Mouse (Mus musculus) thymus, adult 18-20 months (tissue): Measurements from ENCODE around the gene Sccpdh.
"Not testable (repeated sequence)": the region's sequence is repeated elsewhere in the genome, so short reads cannot be mapped to it uniquely, and the experiment has no call there.

Source experiments
- DNase-seq, 2 experiments: peaks; one replicate each; pipeline ENCODE4 v3.0.0; 2022; ENCODE audit warnings: mixed read lengths in 2 of 2

Gene Sccpdh

GRCm38 (mm10) chr1:179668836-179669537 lies 977 bp downstream of the Sccpdh start:
- no peak for DNase-seq

DNA sequence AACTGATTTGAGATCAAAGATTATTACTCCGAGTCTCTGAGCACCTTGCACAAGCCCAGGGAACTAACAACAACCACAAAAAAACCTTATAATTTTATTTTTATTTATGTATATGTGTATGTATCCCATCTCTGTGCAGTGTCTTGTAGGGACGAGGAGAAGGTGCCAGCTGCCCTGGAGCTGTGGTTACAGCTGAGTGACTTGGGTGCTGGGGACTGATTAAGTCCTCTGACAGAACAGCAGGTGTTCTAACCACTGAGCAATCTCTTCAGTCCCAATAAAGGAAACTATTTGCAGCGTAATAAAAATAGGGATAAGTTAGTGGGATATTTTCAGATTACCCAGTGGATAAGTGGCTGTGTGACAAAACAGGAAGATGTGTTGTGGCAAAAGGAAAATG lies 6.3 kb downstream of the Sccpdh start:
- no peak for DNase-seq

DNA sequence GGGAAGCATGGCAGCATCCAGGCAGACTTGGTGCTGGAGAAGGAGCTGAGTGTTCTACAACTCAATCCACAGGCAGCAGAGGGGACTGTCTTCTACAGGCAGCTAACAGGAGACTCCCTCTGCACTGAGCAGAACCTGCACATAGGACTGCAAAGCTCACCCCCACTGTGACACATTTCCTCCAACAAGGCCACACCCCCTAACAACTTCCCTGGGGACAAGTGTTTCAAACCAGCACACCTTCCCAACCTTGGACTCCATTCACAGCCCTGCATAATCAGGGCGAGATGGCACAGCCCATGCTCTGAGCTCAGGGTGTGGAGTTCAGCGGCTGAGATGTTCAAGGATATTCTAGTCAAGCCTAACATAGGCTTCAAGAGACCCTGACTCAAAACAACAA lies 9.0 kb downstream of the Sccpdh start:
- DNase-seq = no peak

- no peak for DNase-seq
Measured at GRCm38 (mm10) chr1:179679326-179679725, 11.3 kb downstream of the Sccpdh start.

GRCm38 (mm10) chr1:179682753-179683152 lies 14.7 kb downstream of the Sccpdh start:
- DNase-seq = not testable (repeated sequence)

DNA sequence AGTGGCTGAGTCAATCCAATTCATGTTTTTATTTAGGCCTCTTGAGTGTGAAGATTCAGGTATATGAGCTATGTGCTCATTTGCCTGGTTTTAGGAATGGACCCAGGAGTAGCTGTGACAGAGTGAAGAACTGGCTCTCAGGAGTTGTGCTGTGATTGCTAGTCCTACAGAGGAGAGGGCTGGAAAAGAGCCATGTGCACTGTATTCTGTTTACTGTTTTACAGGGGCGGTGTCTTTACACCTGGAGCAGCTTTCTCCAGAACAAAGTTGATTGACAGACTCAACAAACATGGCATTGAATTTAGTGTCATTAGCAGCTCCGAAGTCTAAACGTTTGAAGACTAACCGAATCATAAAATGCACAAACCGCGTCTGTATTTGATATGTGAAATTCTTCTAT lies 18.3 kb downstream of the Sccpdh start:
- DNase-seq = no peak

- DNase-seq = no peak
Measured at GRCm38 (mm10) chr1:179686781-179687180, 18.8 kb downstream of the Sccpdh start.

DNA sequence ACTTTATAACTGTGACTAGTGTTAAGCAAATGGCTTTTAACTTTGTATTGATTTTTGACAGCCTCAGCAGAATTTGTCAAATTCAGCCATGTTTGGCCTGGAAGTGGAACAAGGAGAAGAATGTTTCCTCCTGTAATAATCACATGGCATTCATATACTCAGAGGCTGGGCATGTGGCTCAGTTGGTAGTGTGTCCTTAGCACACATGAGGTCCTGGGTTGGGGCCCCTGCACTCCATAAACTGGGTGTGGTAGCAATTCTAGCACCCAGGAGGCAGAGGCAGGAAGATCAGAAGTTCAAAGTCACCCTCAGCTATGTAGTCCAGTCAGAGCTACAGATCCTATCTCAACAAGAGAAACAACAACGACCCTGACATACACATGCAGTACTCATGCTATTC lies 19.3 kb downstream of the Sccpdh start:
- DNase-seq = no peak

GRCm38 (mm10) chr1:179687966-179688365 lies 20.0 kb downstream of the Sccpdh start:
- no peak for DNase-seq

DNA sequence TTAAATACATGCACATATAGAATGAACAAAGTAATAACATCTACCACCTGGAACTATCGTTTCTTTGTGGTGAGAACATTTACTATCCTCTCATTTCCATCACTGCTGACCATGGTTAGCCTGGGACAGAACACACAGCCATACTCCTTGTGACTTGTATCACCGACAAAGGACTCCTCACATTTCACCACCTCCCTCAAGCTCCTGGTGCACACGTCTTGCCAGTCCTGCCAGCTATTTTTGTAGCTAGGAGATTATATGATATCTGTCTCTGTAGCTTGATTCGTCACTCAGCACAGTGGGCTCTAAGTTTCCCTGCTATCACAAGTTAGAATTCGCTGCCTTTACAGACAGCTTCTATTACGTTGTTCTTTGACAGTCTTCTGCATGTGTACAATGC lies 20.4 kb downstream of the Sccpdh start:
- no peak for DNase-seq

DNA sequence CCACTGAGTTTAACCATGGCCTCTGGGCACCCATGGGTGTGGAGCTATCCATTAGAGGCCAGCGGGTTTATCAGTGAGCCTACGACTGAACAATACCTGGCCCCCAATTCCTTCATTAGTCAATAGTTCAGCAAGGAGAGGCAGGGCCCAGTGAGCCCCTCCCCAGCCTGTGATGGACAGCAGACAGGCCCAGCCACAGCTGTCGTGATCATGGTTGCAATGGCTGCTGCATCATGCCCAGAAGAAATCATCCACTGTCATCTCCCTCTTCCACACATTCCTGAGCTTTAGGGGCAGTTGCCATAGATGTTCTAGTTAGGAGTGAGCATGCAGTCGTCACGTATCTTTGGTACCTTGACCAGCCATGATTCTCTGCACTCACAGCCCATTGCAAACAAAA lies 20.9 kb downstream of the Sccpdh start:
- no peak for DNase-seq

- no peak for DNase-seq
Measured at GRCm38 (mm10) chr1:179689479-179689878, 21.5 kb downstream of the Sccpdh start.

- no peak for DNase-seq
Measured at GRCm38 (mm10) chr1:179704150-179704549, 36.1 kb downstream of the Sccpdh start.

DNA sequence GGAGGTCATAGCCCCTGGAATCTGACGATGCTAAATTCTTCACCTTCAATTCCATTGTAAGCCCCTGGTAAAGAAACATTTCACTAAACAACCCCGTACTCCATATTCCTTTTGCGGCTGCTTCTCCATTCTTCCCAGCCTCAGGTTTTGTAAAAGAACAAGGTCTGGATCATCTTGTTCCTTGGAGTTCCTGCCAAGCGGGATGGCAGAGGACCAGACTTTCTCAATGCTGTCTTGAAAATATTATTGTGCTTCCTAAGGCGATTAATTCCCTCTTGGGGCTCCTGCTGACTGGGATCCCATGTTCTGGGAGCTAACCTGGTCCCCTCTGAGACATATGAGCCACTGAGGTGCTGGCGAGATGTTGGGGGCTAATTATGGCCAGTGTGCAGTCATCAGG lies 37.1 kb downstream of the Sccpdh start:
- DNase-seq = no peak

DNA sequence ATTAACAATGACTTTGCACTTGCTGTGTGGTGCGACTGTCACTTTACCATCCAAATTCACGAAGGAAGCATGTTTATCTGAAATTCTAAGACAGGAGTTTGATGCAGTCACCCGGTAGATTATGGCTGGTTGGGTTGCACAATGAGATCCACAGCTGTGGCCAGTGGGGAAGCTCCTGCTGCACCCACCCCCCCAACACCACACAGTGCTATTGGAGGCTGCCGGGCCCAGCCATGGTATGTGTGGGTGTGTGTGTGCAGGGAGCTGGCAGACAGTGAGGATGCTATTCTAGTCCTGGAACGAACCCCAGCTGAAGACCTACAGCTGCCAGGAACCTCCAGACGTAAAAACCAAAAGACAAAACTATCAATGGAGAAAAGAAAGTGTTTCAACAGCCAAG lies 41.4 kb downstream of the Sccpdh start:
- DNase-seq = no peak

GRCm38 (mm10) chr1:179710739-179711138 lies 42.7 kb downstream of the Sccpdh start:
- no peak for DNase-seq

DNA sequence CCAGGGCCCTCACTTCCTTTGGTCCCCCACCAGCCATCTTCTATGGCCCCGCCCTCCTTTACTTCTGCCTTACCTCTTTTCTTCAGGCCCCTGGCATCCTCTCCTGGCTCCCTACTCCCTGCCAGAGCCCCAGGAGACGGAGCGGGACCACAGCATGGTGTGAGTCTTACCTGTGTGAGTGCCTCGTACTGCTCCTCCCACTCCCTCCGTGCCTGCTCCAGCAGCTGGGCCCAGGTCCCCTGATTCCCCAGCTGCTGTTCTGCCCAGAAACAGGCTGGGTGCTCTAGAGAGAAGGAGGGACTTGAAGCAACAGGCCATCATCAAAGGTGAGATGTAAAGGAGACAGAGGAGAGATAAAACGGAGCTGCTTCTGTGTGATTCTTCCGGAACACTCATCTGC lies 44.6 kb downstream of the Sccpdh start:
- no peak for DNase-seq

GRCm38 (mm10) chr1:179713367-179713766 lies 45.4 kb downstream of the Sccpdh start:
- DNase-seq = no peak

DNA sequence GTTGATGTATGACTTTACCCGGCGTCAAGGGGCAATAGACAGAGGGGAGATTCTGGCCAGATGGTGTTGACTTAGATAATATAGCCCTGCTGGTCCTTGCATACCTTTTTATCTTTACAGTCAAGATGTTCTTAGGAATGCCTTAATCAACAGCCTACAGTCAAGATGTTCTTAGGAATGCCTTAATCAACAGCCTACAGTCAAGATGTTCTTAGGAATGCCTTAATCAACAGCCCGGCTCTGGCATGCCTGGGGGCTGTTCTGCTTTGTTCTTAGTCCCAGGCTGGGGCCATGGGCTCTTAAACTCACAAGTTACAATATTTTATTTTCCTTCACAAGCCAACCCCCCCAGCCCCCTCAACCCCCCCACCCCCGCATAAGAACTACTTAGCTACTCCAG lies 47.3 kb downstream of the Sccpdh start:
- DNase-seq = not testable (repeated sequence)

DNA sequence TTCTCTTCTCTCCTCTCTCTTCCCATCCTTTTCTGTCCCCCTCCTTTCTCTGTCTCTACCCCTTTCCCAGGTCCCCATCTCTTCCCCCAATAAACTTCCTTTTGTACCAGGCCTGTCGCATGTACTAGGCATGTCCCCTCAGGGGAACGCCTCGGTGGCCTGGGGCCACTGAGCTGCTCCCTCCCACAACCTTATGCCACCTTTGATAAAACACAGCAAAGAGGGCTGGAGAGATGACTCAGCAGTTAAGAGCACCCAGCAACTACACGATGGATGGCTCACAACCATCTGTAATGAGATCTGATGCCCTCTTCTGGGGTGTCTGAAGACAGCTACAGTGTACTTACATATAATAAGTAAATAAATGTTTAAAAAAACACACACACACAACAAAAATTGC lies 47.8 kb downstream of the Sccpdh start:
- DNase-seq = no peak

- DNase-seq = no peak
Measured at GRCm38 (mm10) chr1:179722811-179723469, 54.9 kb downstream of the Sccpdh start.

DNA sequence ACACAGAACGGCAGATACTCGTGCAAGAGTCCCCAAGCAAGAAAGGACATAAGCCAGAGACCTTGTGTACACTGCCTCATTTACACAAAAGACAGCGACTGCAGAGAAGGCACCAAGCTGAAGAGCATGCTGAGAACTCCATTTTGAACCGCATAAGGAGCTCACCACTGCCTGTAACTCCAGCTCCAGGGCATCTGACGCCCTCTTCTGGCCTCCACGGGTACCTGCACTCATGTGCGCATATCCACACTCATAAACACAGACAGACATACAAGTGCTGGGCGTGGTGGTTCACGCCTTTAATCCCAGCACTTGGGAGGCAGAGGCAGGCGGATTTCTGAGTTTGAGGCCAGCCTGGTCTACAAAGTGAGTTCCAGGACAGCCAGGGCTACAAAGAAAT lies 60.7 kb downstream of the Sccpdh start:
- no peak for DNase-seq

DNA sequence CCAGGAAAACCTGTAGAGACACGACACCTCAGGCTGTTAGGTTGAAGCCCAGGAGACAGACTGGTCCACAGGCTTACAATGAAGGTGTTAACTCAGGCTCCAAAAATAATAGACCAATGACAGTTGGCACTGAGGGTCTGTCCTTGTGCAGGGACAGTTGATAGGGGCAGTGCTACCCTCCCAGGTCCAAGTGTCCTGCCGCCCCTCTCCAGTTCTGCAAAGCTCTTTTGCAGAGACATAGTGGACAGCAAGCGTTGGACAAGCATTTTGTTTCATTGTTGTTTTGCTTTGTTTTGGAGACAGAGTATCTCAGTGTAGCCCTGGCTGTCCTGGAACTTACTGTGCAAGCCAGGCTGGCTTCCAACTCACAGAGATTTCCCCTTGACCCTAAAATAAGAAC lies 63.4 kb downstream of the Sccpdh start:
- DNase-seq = no peak
